11 mouse cellular contexts compared by ENCODE assay signal in the genomic region with DNA sequence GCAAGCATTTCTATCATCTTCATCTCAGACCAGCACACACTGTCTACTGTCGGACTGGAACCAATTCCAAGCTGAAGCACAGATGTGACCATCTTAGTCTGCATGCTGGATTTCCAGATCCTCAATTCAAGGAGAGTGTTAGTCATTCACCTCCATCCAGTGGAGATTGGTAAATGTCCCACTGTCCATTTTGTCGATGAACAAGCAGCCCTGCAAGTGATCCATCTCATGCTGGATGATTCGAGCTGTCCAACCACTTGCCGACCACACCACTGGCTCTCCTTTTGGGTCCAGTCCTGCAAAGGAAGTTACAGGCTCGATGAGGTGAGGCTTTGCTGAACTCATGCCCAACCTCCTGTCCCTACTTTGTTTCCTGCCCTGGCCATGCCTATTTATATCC. TPM values are rescaled to one million over a fixed set of nuclear protein-coding genes. Genes with fewer than 3 reads are reported as not detected.
A peak's percentile ranks its signal among the peaks of the same experiment; 100 is the strongest.
DNase-seq lines count a peak whose midpoint lies in the region; ATAC-seq lines count a peak whose summit lies in the region.
"Had no signal": no experiment of that assay in that cellular context is flagged by ENCODE, and none has a peak within 500 bp of the region (broad histone marks: within the 10 kb centered on the region; RNA-seq: fewer than 3 reads in every experiment).

No protein-coding gene starts in this region.

- intact Hi-C loops in heart, postnatal 36 days (cut with DNase I), result loop anchor here (2.0 kb wide), 1 partner anchor 16 kb away; a partner anchor contains a TSS

- no peak overlapping the region for H3K4me3 ChIP-seq in heart, embryonic 11.5 days (ENCODE audit: low read depth, low read length)
- H3K4me3 ChIP-seq in megakaryocyte, embryonic 14.5 days (replicated peaks), result peak overlapping the region; percentile 48
- peak overlapping the region; percentile 78; the same call in 1 of the 2 replicates for H3K4me3 ChIP-seq in intestine, embryonic 14.5 days (ENCODE audit: low read depth, low read length)
- H3K4me3 ChIP-seq in stomach, embryonic 14.5 days (ENCODE audit: low read depth, low read length), result no peak overlapping the region

- no peaks in the 10 kb centered on the region for H3K27me3 ChIP-seq in heart, embryonic 11.5 days (ENCODE audit: control insufficient read depth, insufficient read depth, low read length)
- no peaks in the 10 kb centered on the region for H3K27me3 ChIP-seq in megakaryocyte, embryonic 14.5 days (replicated peaks)
- no peaks in the 10 kb centered on the region for H3K27me3 ChIP-seq in intestine, embryonic 14.5 days (replicated peaks; ENCODE audit: control insufficient read depth, insufficient read depth, low read length)
- H3K27me3 ChIP-seq in stomach, embryonic 14.5 days (ENCODE audit: control insufficient read depth, insufficient read depth, low read length), result no peaks in the 10 kb centered on the region

- WGBS in heart, embryonic 11.5 days (ENCODE audit: insufficient replicate concordance), result 71% methylated on average over 5 of the region's 5 CpGs
- WGBS in intestine, embryonic 14.5 days, result 83% methylated on average over 5 of the region's 5 CpGs
- 78% methylated on average over 5 of the region's 5 CpGs for WGBS in stomach, embryonic 14.5 days

- ATAC-seq in heart, embryonic 11.5 days (replicated peaks; ENCODE audit: insufficient number of reproducible peaks, low FRiP score, low TSS enrichment), result no peak
- no peak for ATAC-seq in megakaryocyte, adult 5-6 weeks (ENCODE audit: poor library complexity, severe bottlenecking)
- no peak for ATAC-seq in intestine, embryonic 14.5 days (replicated peaks; ENCODE audit: low FRiP score, low TSS enrichment, low read depth)
- ATAC-seq in stomach, embryonic 14.5 days (ENCODE audit: insufficient number of reproducible peaks, insufficient read depth, low FRiP score, low read depth), result no peak
- ATAC-seq: forebrain, embryonic 14.5 days had no signal

- peaks cover 56% of the 10 kb centered on the region for H3K36me3 ChIP-seq in heart, embryonic 11.5 days (ENCODE audit: control insufficient read depth, insufficient read depth, low read length)
- H3K36me3 ChIP-seq in megakaryocyte, embryonic 14.5 days (replicated peaks; ENCODE audit: low read length), result peaks cover 79% of the 10 kb centered on the region
- H3K36me3 ChIP-seq in intestine, embryonic 14.5 days (ENCODE audit: control insufficient read depth, insufficient read depth, low read length), result peaks cover 83% of the 10 kb centered on the region
- peaks cover 65% of the 10 kb centered on the region for H3K36me3 ChIP-seq in stomach, embryonic 14.5 days (ENCODE audit: control insufficient read depth, insufficient read depth, low read length)

- no peak for DNase-seq in heart, postnatal 36 days
- no peak for DNase-seq in intestine, embryonic 14.5 days (ENCODE audit: low spot score)
- DNase-seq in gastrocnemius, adult 18-20 months (ENCODE audit: low spot score), result no peak
- no peak for DNase-seq in layer of hippocampus, postnatal 14 days (ENCODE audit: low spot score in 2 of 2)
- DNase-seq: cerebellum, adult 9-11 months; kidney, adult 9 months had no signal

- H3K4me2 ChIP-seq in heart, embryonic 11.5 days, result peak overlapping the region; percentile 79
- peak overlapping the region; percentile 82; the same call in 1 of the 2 replicates for H3K4me2 ChIP-seq in intestine, embryonic 14.5 days (ENCODE audit: low read length)
- peak overlapping the region; percentile 87; the same call in 1 of the 2 replicates for H3K4me2 ChIP-seq in stomach, embryonic 14.5 days (replicated peaks; ENCODE audit: low read depth, low read length)

- no peak overlapping the region for H3K27ac ChIP-seq in heart, embryonic 11.5 days (ENCODE audit: low read depth, low read length)
- no peak overlapping the region for H3K27ac ChIP-seq in intestine, embryonic 14.5 days (ENCODE audit: low read depth)
- H3K27ac ChIP-seq in stomach, embryonic 14.5 days (ENCODE audit: low read length), result no peak overlapping the region

- no peak overlapping the region for H3K9ac ChIP-seq in heart, embryonic 11.5 days (ENCODE audit: low read depth, low read length)
- no peak overlapping the region for H3K9ac ChIP-seq in intestine, embryonic 14.5 days (ENCODE audit: low read length)
- no peak overlapping the region for H3K9ac ChIP-seq in stomach, embryonic 14.5 days (replicated peaks; ENCODE audit: low read depth, low read length)

- no peaks in the 10 kb centered on the region for H3K9me3 ChIP-seq in heart, embryonic 11.5 days (replicated peaks; ENCODE audit: control insufficient read depth, low read length)
- H3K9me3 ChIP-seq in megakaryocyte, embryonic 14.5 days, result no peaks in the 10 kb centered on the region
- H3K9me3 ChIP-seq in intestine, embryonic 14.5 days (ENCODE audit: control insufficient read depth, low read length), result no peaks in the 10 kb centered on the region
- no peaks in the 10 kb centered on the region for H3K9me3 ChIP-seq in stomach, embryonic 14.5 days (ENCODE audit: control insufficient read depth, low read depth, low read length)

- H3K4me1 ChIP-seq in heart, embryonic 11.5 days (ENCODE audit: control insufficient read depth, insufficient read depth, low read length), result peaks cover 11% of the 10 kb centered on the region; the same call in 1 of the 2 replicates
- H3K4me1 ChIP-seq in megakaryocyte, embryonic 14.5 days, result peaks cover 47% of the 10 kb centered on the region
- no peaks in the 10 kb centered on the region; the same call in 1 of the 2 replicates for H3K4me1 ChIP-seq in intestine, embryonic 14.5 days (replicated peaks; ENCODE audit: control insufficient read depth, insufficient read depth, low read length)
- H3K4me1 ChIP-seq in stomach, embryonic 14.5 days (ENCODE audit: control insufficient read depth, insufficient read depth, low read length), result peaks cover 13% of the 10 kb centered on the region; the same call in 1 of the 2 replicates

RNA-seq across cellular contexts. Expression of a gene that starts 1.4 kb away (rescaled TPM):
- 40.7 and 42.6 TPM in 2 replicates for polyA plus RNA-seq in heart, embryonic 11.5 days (2014; fragmentation: Nextera tagmentation; extraction: Ambion mirVana)
- 10 to 100 TPM; 61.9 to 64.7 TPM for total RNA-seq in heart, postnatal 36 days (2021)
- polyA plus RNA-seq in megakaryocyte, embryonic 14.5 days (2012; ENCODE audit: insufficient read depth, low replicate concordance), result 7.9 and 8.3 TPM in 2 replicates
- 9.8 and 12.9 TPM in 2 replicates for total RNA-seq in megakaryocyte, adult 5-6 weeks (2015)
- total RNA-seq in megakaryocyte, adult 5-6 weeks (2017), result 15.6 and 29.5 TPM in 2 replicates
- polyA plus RNA-seq in intestine, embryonic 14.5 days (2014; fragmentation: Nextera tagmentation; extraction: Ambion mirVana), result 44.3 and 45.7 TPM in 2 replicates
- 38.8 and 40.4 TPM in 2 replicates for polyA plus RNA-seq in stomach, embryonic 14.5 days (2014; fragmentation: Nextera tagmentation; extraction: Ambion mirVana)
- total RNA-seq in gastrocnemius, adult 18-20 months (2021), result 10 to 100 TPM; 42.5 to 45.4 TPM
- total RNA-seq in layer of hippocampus, postnatal 14 days (2021), result 10 to 100 TPM; 24.6 to 24.9 TPM

RNA-seq across cellular contexts. Expression of a gene that starts 9.5 kb away (rescaled TPM):
- 31.5 and 31.9 TPM in 2 replicates for polyA plus RNA-seq in heart, embryonic 11.5 days (2014; fragmentation: Nextera tagmentation; extraction: Ambion mirVana)
- total RNA-seq in heart, postnatal 36 days (2021), result 10 to 100 TPM; 18.8 to 18.9 TPM
- polyA plus RNA-seq in megakaryocyte, embryonic 14.5 days (2012; ENCODE audit: insufficient read depth, low replicate concordance), result 9.2 and 18.5 TPM in 2 replicates
- 14.7 and 16.8 TPM in 2 replicates for total RNA-seq in megakaryocyte, adult 5-6 weeks (2015)
- total RNA-seq in megakaryocyte, adult 5-6 weeks (2017), result 17.7 and 24.3 TPM in 2 replicates
- 37.9 and 38.7 TPM in 2 replicates for polyA plus RNA-seq in intestine, embryonic 14.5 days (2014; fragmentation: Nextera tagmentation; extraction: Ambion mirVana)
- polyA plus RNA-seq in stomach, embryonic 14.5 days (2014; fragmentation: Nextera tagmentation; extraction: Ambion mirVana), result 31.9 and 36.5 TPM in 2 replicates
- total RNA-seq in gastrocnemius, adult 18-20 months (2021), result 10 to 100 TPM; 18.0 to 18.2 TPM
- total RNA-seq in layer of hippocampus, postnatal 14 days (2021), result 10 to 100 TPM; 27.6 to 29.0 TPM

RNA-seq across cellular contexts. Expression of a gene that starts 9.7 kb away (rescaled TPM):
- 66.9 and 71.9 TPM in 2 replicates for polyA plus RNA-seq in heart, embryonic 11.5 days (2014; fragmentation: Nextera tagmentation; extraction: Ambion mirVana)
- total RNA-seq in heart, postnatal 36 days (2021), result 10 to 100 TPM; 21.3 to 24.8 TPM
- polyA plus RNA-seq in megakaryocyte, embryonic 14.5 days (2012; ENCODE audit: insufficient read depth, low replicate concordance), result 4.2 and 5.3 TPM in 2 replicates
- total RNA-seq in megakaryocyte, adult 5-6 weeks (2015), result 16.5 and 26.4 TPM in 2 replicates
- total RNA-seq in megakaryocyte, adult 5-6 weeks (2017), result 10.6 and 12.5 TPM in 2 replicates
- 102 and 107 TPM in 2 replicates for polyA plus RNA-seq in intestine, embryonic 14.5 days (2014; fragmentation: Nextera tagmentation; extraction: Ambion mirVana)
- polyA plus RNA-seq in stomach, embryonic 14.5 days (2014; fragmentation: Nextera tagmentation; extraction: Ambion mirVana), result 83.9 and 93.6 TPM in 2 replicates
- total RNA-seq in gastrocnemius, adult 18-20 months (2021), result 10 to 100 TPM; 16.5 to 18.0 TPM
- total RNA-seq in layer of hippocampus, postnatal 14 days (2021), result 10 to 100 TPM; 46.1 to 49.3 TPM

RNA-seq across cellular contexts. Expression of a gene that starts 16.0 kb away (rescaled TPM):
- polyA plus RNA-seq in heart, embryonic 11.5 days (2014; fragmentation: Nextera tagmentation; extraction: Ambion mirVana), result 48.5 and 59.8 TPM in 2 replicates
- total RNA-seq in heart, postnatal 36 days (2021), result 10 to 100 TPM; 62.3 to 64.3 TPM
- 4.1 and 12.0 TPM in 2 replicates for polyA plus RNA-seq in megakaryocyte, embryonic 14.5 days (2012; ENCODE audit: insufficient read depth, low replicate concordance)
- 33.9 and 36.9 TPM in 2 replicates for total RNA-seq in megakaryocyte, adult 5-6 weeks (2015)
- total RNA-seq in megakaryocyte, adult 5-6 weeks (2017), result 41.4 and 42.8 TPM in 2 replicates
- 64.2 and 68.3 TPM in 2 replicates for polyA plus RNA-seq in intestine, embryonic 14.5 days (2014; fragmentation: Nextera tagmentation; extraction: Ambion mirVana)
- polyA plus RNA-seq in stomach, embryonic 14.5 days (2014; fragmentation: Nextera tagmentation; extraction: Ambion mirVana), result 66.3 and 69.7 TPM in 2 replicates
- total RNA-seq in gastrocnemius, adult 18-20 months (2021), result 10 to 100 TPM; 62.2 to 71.0 TPM
- 100 to 1,000 TPM; 110 to 113 TPM for total RNA-seq in layer of hippocampus, postnatal 14 days (2021)

RNA-seq across cellular contexts. Expression of a gene that starts 18.5 kb away (rescaled TPM):
- polyA plus RNA-seq in heart, embryonic 11.5 days (2014; fragmentation: Nextera tagmentation; extraction: Ambion mirVana), result not detected in 2 replicates
- total RNA-seq in heart, postnatal 36 days (2021), result not detected
- polyA plus RNA-seq in megakaryocyte, embryonic 14.5 days (2012; ENCODE audit: insufficient read depth, low replicate concordance), result not detected in 2 replicates
- total RNA-seq in megakaryocyte, adult 5-6 weeks (2015), result 0.57 TPM in 1 of 2 replicates, not detected in the other
- not detected in 2 replicates for total RNA-seq in megakaryocyte, adult 5-6 weeks (2017)
- polyA plus RNA-seq in intestine, embryonic 14.5 days (2014; fragmentation: Nextera tagmentation; extraction: Ambion mirVana), result 9.3 and 21.3 TPM in 2 replicates
- 12.6 and 22.5 TPM in 2 replicates for polyA plus RNA-seq in stomach, embryonic 14.5 days (2014; fragmentation: Nextera tagmentation; extraction: Ambion mirVana)
- not detected for total RNA-seq in gastrocnemius, adult 18-20 months (2021)
- total RNA-seq in layer of hippocampus, postnatal 14 days (2021), result not detected
- polyA plus RNA-seq: forebrain, embryonic 14.5 days had no signal

Comparison
In these comparisons a context has a peak if more than half of its experiments do, and no peak if none do; other contexts are left out.
1. H3K4me3 ChIP-seq: peak in megakaryocyte, embryonic 14.5 days (single experiment) and intestine, embryonic 14.5 days (single experiment); none in heart, embryonic 11.5 days (single experiment) and stomach, embryonic 14.5 days (single experiment).
2. Peak in every context shown above with its lines, with median percentiles within 50 percentile points of each other: H3K4me2 ChIP-seq.